Mouse (Mus musculus): ENCODE results near the gene Gm21820. TPM values are rescaled to one million over a fixed set of nuclear protein-coding genes. Genes with fewer than 3 reads are reported as not detected.

The Gm21820 gene
- polyA plus RNA-seq (2012; rRNA removed): not detected in 2 replicates

DNA sequence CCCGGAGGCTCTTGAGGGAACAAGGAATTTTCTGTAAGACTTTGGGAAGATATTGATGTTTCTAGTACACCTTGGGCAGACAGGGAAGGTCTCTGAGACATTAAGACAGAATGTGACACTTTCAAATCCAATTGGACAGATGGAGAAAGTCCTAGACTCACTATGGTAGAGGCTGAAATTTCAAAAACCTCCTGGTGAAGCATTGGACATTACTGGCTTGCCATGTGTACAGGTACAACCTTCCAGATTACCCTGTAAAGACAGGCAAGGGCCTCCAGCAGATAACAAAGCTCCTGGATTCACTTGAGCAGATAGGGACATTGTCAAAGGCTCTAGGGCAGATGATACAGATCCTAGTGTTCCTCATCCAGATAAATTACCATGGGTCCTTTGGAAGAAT lies at the start of gene Gm21820:
Gene Gm21820, minus strand, starts transcription at position 101 of the 400 bp plus-strand sequence.

Other genes with a start within 250 kb of the Gm21820 start
- gene Gm20918, start 205.5 kb downstream of the Gm21820 start, polyA plus RNA-seq (2012; rRNA removed): not detected in 2 replicates

Measured in ovary, adult 2 months (tissue).